Mouse (Mus musculus) stomach, postnatal 0 days (tissue): ENCODE measurements around the gene Abcc2. TPM values are rescaled to one million over a fixed set of nuclear protein-coding genes. Genes with fewer than 3 reads are reported as not detected.
A peak's percentile ranks its signal among the peaks of the same experiment; 100 is the strongest.

Source experiments
- ATAC-seq: fragments of 200-750 bp; cut with Nextera tagmentation; 2 replicates; pipeline ENCODE4 v1.8.0; 2017; ENCODE audit not compliant: low FRiP score, low TSS enrichment
- DNase-seq: peaks from one replicate; pipeline ENCODE4 v3.0.0-alpha.2; 2016; ENCODE audit warnings: low spot score
- H3K27ac ChIP-seq: fragments of 300-500 bp; sonication (generic); replicated peaks from 2 replicates; pipeline ENCODE4 v1.5.1; 2014; ENCODE audit warnings: mild to moderate bottlenecking, control low read depth
- H3K27me3 ChIP-seq: fragments of 300-500 bp; sonication (generic); 2 replicates; pipeline ENCODE4 v1.6.1; 2014; ENCODE audit warnings: low read length; ENCODE audit not compliant: control insufficient read depth, insufficient read depth
- H3K36me3 ChIP-seq: fragments of 300-500 bp; sonication (generic); 2 replicates; pipeline ENCODE4 v1.6.1; 2014; ENCODE audit warnings: low read length, mixed read lengths; ENCODE audit not compliant: control insufficient read depth, insufficient read depth
- H3K4me1 ChIP-seq: fragments of 300-500 bp; sonication (generic); replicated peaks from 2 replicates; pipeline ENCODE4 v1.6.1; 2014; ENCODE audit warnings: antibody characterized with exemption; ENCODE audit not compliant: control insufficient read depth, insufficient read depth
- H3K4me2 ChIP-seq: fragments of 300-500 bp; sonication (generic); replicated peaks from 2 replicates; pipeline ENCODE4 v1.6.1; 2014; ENCODE audit warnings: low read depth, mild to moderate bottlenecking, control low read depth, moderate library complexity
- H3K4me3 ChIP-seq: fragments of 300-500 bp; sonication (generic); 2 replicates; pipeline ENCODE4 v1.5.1; 2014; ENCODE audit warnings: low read depth, low read length, control low read depth
- H3K9ac ChIP-seq: fragments of 300-500 bp; sonication (generic); 2 replicates; pipeline ENCODE4 v1.6.1; 2014; ENCODE audit warnings: mild to moderate bottlenecking, low read length, control low read depth, mixed read lengths
- H3K9me3 ChIP-seq: fragments of 300-500 bp; sonication (generic); 2 replicates; pipeline ENCODE4 v1.6.1; 2016; ENCODE audit warnings: low read length; ENCODE audit not compliant: control insufficient read depth
- CTCF ChIP-seq: IDR thresholded peaks from 2 replicates; pipeline ENCODE4 v1.5.1; 2016; ENCODE audit warnings: antibody characterized with exemption, low read depth, mild to moderate bottlenecking, moderate library complexity
- EP300 ChIP-seq: optimal IDR thresholded peaks from 2 replicates; pipeline ENCODE3; 2016; ENCODE audit warnings: antibody characterized with exemption
- WGBS: fragments of 180-500 bp; shearing (Covaris S2); extraction: QIAGEN DNeasy Blood & Tissue Kit; methylation state at CpG from one replicate; pipeline ENCODE4 v1.1.7; 2014; 5-methylcytosine and 5-hydroxymethylcytosine counted together
- polyA plus RNA-seq: library from polyadenylated mRNA; unstranded; fragments of >200 nt; fragmentation: Nextera tagmentation; extraction: Ambion mirVana; gene quantifications from 2 replicates; pipeline ENCODE4 v1.2.1, GENCODE M21; 2015

Gene Abcc2
- polyA plus RNA-seq, 1 experiment from 2014 or later: 0.15 TPM

DNA sequence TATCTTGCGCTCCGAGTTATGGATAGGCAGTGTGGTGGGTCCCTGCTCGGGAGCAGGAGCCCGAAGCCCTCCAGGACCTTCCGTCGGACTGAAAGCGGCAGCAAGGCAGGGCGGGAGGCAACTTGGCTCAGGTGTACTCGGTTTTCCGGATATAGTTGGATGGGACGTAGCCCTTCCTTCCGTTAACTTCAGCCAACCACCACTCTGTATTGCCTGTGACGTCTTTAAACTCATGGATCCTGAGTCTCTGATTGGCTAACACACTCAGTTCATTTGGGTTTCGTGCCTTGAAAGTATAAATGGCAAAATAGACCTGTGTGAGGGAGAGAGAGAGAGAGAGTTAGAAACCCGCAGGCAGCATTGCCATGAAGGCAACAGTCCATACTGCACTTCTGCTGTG, 66.0 kb downstream of the Abcc2 start:
- no peak for ATAC-seq
- no peak for DNase-seq
- no peaks in the 10 kb centered on the region for H3K4me1 ChIP-seq
- H3K27me3 ChIP-seq: no peaks in the 10 kb centered on the region
- peaks cover 34% of the 10 kb centered on the region for H3K36me3 ChIP-seq
- no peaks in the 10 kb centered on the region for H3K9me3 ChIP-seq
- TF ChIP-seq EP300 (no peak), CTCF (no peak)
- H3K9ac ChIP-seq: no peak overlapping the region
- no peak overlapping the region for H3K27ac ChIP-seq
- H3K4me3 ChIP-seq: no peak overlapping the region
- 92% methylated on average over 15 of the region's 15 CpGs for WGBS
- no peak overlapping the region for H3K4me2 ChIP-seq

DNA sequence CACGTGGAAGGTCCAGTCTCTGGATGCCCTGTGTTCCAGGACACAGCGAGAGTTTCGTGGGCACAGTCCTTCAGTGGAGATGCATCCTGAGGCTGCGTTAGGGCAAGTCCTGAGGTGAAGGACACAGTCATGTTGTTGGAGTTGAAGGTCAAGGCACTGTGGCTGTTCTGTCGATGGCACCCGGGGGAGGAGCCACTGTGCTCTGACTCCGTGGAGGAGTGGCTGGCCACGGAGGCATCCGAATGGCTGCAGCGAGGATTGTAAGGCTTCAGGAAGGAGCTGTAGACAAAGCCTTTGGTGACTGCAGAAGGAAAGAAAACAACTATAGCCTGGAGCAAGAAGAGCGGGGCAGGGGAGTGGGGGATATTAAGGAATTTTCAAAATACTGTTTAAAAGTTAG, 68.0 kb downstream of the Abcc2 start:
- Histone ChIP-seq H3K9ac (0 out of 2 replicates have a peak overlapping the region, but pooled peaks have one; percentile 2), H3K27me3 (no peaks in the 10 kb centered on the region), H3K27ac (no peak overlapping the region), H3K4me1 (no peaks in the 10 kb centered on the region), H3K4me2 (no peak overlapping the region), H3K9me3 (no peaks in the 10 kb centered on the region), H3K4me3 (no peak overlapping the region), H3K36me3 (peaks cover 49% of the 10 kb centered on the region)
- 93% methylated on average over 11 of the region's 11 CpGs for WGBS
- DNase-seq (no peak), ATAC-seq (no peak)
- TF ChIP-seq EP300: no peak
- no peak for TF ChIP-seq CTCF

DNA sequence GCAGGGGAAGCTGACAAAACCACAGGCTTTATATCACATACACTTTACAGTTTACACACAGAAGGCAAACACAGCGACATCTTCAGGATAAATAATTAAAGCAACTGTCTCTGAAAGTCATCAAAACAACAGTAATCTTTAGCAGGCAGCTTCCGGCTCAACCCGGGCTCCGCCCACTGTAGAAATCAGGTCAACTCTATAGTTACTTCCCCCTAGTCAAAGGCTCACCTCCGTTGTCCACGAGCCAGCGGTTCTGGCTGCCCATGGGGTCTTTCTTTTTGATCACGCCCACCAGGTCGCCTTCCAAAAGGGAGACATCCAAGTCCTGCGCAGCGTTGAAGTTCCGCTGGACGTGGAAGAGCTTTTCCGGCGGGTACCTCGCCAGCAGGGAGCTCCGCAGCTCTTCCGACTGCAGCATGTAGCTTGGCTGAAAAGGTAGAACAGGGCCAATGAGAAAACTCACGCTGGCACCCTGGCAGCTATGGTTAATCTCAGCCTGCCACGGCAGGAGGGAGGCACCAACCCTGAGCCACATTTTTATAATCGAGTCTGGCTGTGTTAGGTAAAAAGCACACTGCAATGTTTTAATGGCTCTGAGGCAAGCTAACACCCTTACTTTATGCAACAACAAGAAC, 70.1 kb downstream of the Abcc2 start:
- Histone ChIP-seq H3K4me2 (no peak overlapping the region), H3K27ac (no peak overlapping the region), H3K4me1 (no peaks in the 10 kb centered on the region), H3K9ac (no peak overlapping the region), H3K4me3 (no peak overlapping the region), H3K9me3 (no peaks in the 10 kb centered on the region), H3K27me3 (no peaks in the 10 kb centered on the region), H3K36me3 (peaks cover 60% of the 10 kb centered on the region)
- 80% methylated on average over 21 of the region's 21 CpGs for WGBS
- TF ChIP-seq CTCF (no peak), EP300 (no peak)
- DNase-seq: no peak
- no peak for ATAC-seq

DNA sequence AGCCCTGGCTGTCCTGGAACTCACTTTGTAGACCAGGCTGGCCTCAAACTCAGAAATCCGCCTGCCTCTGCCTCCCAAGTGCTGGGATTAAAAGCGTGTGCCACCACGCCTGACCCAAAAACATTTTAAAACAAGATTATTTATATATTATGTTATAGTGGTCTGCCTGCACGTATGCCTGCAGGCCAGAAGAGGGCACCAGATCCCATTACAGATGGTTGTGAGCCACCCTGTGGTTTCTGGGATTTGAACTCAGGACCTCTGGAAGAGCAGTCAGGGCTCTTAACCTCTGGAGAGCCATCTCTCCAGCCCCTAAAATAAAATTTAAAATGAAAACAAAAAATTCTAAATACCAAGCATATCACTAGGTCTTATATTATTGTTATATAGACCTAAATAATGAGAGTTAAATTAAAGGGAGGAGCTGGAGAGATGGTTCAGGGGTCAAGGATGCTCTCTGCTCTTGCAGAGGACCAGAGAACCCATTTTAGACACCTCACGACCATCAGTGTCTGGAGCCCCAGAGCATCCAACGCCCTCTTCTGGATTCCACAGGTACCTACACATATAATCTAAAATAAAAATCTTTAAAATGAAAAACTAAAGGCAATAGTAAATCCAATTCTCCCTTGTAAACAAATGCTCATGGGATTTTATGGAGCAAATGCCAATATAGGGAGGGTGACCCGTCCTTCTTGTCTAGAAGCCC, 71.0 kb downstream of the Abcc2 start:
- WGBS: 77% methylated on average over 7 of the region's 7 CpGs
- no peak overlapping the region for H3K27ac ChIP-seq
- no peak overlapping the region for H3K4me3 ChIP-seq
- DNase-seq: no peak
- no peaks in the 10 kb centered on the region for H3K9me3 ChIP-seq
- H3K9ac ChIP-seq: no peak overlapping the region
- H3K36me3 ChIP-seq: peaks cover 53% of the 10 kb centered on the region
- no peaks in the 10 kb centered on the region for H3K4me1 ChIP-seq
- TF ChIP-seq CTCF: peak; percentile 71
- no peak for TF ChIP-seq EP300
- H3K4me2 ChIP-seq: no peak overlapping the region
- H3K27me3 ChIP-seq: no peaks in the 10 kb centered on the region
- no peak for ATAC-seq

DNA sequence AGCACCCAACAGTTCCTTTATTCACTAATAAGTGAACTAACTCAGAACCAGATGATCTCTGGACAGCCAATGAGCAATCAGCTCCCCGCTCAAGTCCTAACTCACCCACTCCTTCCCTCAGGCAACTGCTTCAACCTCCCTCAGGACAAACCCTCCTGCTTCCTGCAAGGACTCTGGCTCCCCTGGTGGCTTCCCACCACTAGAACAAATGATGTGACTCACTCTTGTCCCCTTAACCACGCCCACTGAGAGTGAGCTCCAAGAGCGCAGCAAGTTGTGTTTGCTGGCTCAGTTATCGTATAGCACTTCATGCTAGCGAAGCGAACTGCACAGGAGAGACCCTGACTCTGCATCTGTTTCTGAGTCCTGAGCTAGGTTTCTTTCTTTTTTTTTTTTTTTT, 75.4 kb downstream of the Abcc2 start:
- WGBS: 53% methylated on average over 6 of the region's 6 CpGs
- Histone ChIP-seq H3K4me2 (no peak overlapping the region), H3K9ac (no peak overlapping the region), H3K36me3 (peaks cover 35% of the 10 kb centered on the region), H3K27ac (no peak overlapping the region), H3K9me3 (no peaks in the 10 kb centered on the region), H3K4me1 (no peaks in the 10 kb centered on the region), H3K4me3 (no peak overlapping the region), H3K27me3 (no peaks in the 10 kb centered on the region)
- no peak for TF ChIP-seq EP300
- TF ChIP-seq CTCF: peak; percentile 71
- DNase-seq: peak; percentile 86
- peak; percentile 92 for ATAC-seq

DNA sequence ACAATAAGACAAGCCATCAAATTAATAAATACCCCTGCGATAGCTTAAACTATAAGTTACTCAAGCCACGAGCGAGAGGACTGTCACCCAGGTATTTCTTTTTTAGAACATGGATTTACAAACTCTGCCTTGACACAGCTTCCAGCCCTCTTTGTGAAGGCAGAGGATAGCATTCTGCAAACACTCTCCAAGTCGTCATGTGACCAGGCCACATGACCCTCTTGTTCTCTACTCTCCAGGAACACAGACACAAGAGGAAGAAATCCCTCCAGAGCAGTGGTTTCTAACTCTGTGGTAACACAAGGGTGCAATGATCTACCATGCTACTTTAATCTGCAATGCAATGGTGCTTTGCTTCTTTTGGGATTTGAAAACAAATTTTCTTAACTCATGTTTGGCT, 88.4 kb downstream of the Abcc2 start:
- ATAC-seq (no peak), DNase-seq (no peak)
- Histone ChIP-seq H3K4me3 (no peak overlapping the region), H3K9ac (no peak overlapping the region), H3K27me3 (no peaks in the 10 kb centered on the region), H3K36me3 (peaks cover 36% of the 10 kb centered on the region), H3K9me3 (no peaks in the 10 kb centered on the region), H3K4me2 (no peak overlapping the region), H3K4me1 (no peaks in the 10 kb centered on the region), H3K27ac (no peak overlapping the region)
- TF ChIP-seq EP300 (no peak), CTCF (no peak)
- 86% methylated on average over 4 of the region's 4 CpGs for WGBS
